Mouse (Mus musculus) granulocyte monocyte progenitor cell, adult 5-6 weeks (primary cell): ENCODE data around the gene Mmgt2. TPM values are rescaled to one million over a fixed set of nuclear protein-coding genes. Genes with fewer than 3 reads are reported as not detected.
A peak's percentile ranks its signal among the peaks of the same experiment; 100 is the strongest.
"Not testable (repeated sequence)": the region's sequence is repeated elsewhere in the genome, so short reads cannot be mapped to it uniquely, and the experiment has no call there.

Source experiments
- ATAC-seq: replicated peaks from 2 replicates; pipeline ENCODE4 v1.8.0; 2016; ENCODE audit warnings: mild to moderate bottlenecking, moderate TSS enrichment, inconsistent platforms; ENCODE audit not compliant: poor library complexity, severe bottlenecking
- total RNA-seq, 2 experiments: library from RNA; stranded (forward) in 1 of 2; stranded (reverse) in 1 of 2; fragments of 200-712, 200-1000 nt in 1 of 2; fragments of >200 nt in 1 of 2; fragmentation: Nextera tagmentation in 1 of 2; gene quantifications; 2 replicates each; pipeline ENCODE4 v1.2.3; 2014 to 2017

The Mmgt2 gene
- total RNA-seq, 2 experiments from 2014 or later, result 16.7 to 23.7 TPM

GRCm38 (mm10) chr11:62644602-62645336 lies 3.7 kb upstream of the Mmgt2 start:
- ATAC-seq, result no peak

GRCm38 (mm10) chr11:62645337-62645675 lies 3.2 kb upstream of the Mmgt2 start:
- no peak for ATAC-seq

GRCm38 (mm10) chr11:62645732-62646494 lies 2.6 kb upstream of the Mmgt2 start:
- peak; percentile 64 for ATAC-seq

GRCm38 (mm10) chr11:62646495-62646843 lies 2.0 kb upstream of the Mmgt2 start:
- peak; percentile 13; the same call in 1 of the 2 replicates for ATAC-seq

GRCm38 (mm10) chr11:62646958-62647515 lies 1.4 kb upstream of the Mmgt2 start:
- ATAC-seq, result no peak

- no peak; the same call in 1 of the 2 replicates for ATAC-seq
Measured at GRCm38 (mm10) chr11:62647661-62648590, 538 bp upstream of the Mmgt2 start, which contains the start of gene Lrrc75a. Gene Lrrc75a (minus strand): TSS chr11:62648523.

GRCm38 (mm10) chr11:62649803-62650202 lies 1.3 kb downstream of the Mmgt2 start:
- not testable (repeated sequence) for ATAC-seq

- no peak for ATAC-seq
Measured at GRCm38 (mm10) chr11:62651563-62651962, 3.1 kb downstream of the Mmgt2 start.

- no peak for ATAC-seq
Measured at GRCm38 (mm10) chr11:62652080-62652479, 3.6 kb downstream of the Mmgt2 start.

GRCm38 (mm10) chr11:62660885-62661284 lies 12.4 kb downstream of the Mmgt2 start:
- ATAC-seq, result peak; percentile 38

GRCm38 (mm10) chr11:62664250-62664649 lies 15.8 kb downstream of the Mmgt2 start:
- ATAC-seq, result peak; percentile 88

GRCm38 (mm10) chr11:62668986-62669385 lies 20.5 kb downstream of the Mmgt2 start:
- ATAC-seq, result no peak

- ATAC-seq, result no peak
Measured at GRCm38 (mm10) chr11:62669471-62669870, 21.0 kb downstream of the Mmgt2 start.

- ATAC-seq, result no peak
Measured at GRCm38 (mm10) chr11:62670006-62670405, 21.5 kb downstream of the Mmgt2 start.

- ATAC-seq, result peak; percentile 99
Measured at GRCm38 (mm10) chr11:62675480-62676289, 27.2 kb downstream of the Mmgt2 start.

- ATAC-seq, result no peak
Measured at GRCm38 (mm10) chr11:62676290-62676596, 27.8 kb downstream of the Mmgt2 start.

- ATAC-seq, result no peak
Measured at GRCm38 (mm10) chr11:62678778-62679354, 30.4 kb downstream of the Mmgt2 start.

GRCm38 (mm10) chr11:62679954-62680353 lies 31.5 kb downstream of the Mmgt2 start:
- ATAC-seq, result no peak

GRCm38 (mm10) chr11:62691592-62691991 lies 43.1 kb downstream of the Mmgt2 start:
- ATAC-seq, result no peak
